Mouse (Mus musculus) CH12.LX (cell line): ENCODE measurements at regions not wholly inside any gene's neighbourhood (a gene's known extent, or its start where the extent isn't known, plus 50 kb on each side); places are given as distances from the start of the nearest gene placed in this dataset.

Experiments used
- CTCF ChIP-seq, 2 experiments: IDR thresholded peaks in 1 of 2; conservative IDR thresholded peaks in 1 of 2; 2 replicates each; pipeline ENCODE4 v1.5.1; 2011 to 2012; ENCODE audit warnings: low read depth in 2 of 2, low read length in 2 of 2, improper control_type of control experiment in 1 of 2, inconsistent platforms in 1 of 2, mild to moderate bottlenecking in 1 of 2, moderate library complexity in 1 of 2
- RCOR1 ChIP-seq: conservative IDR thresholded peaks from 2 replicates; pipeline ENCODE4 v1.6.1; 2012; ENCODE audit warnings: low read depth, mild to moderate bottlenecking, inconsistent platforms, low read length, improper control_type of control experiment
- UBTF ChIP-seq: IDR thresholded peaks from 2 replicates; pipeline ENCODE4 v1.6.1; 2012; ENCODE audit warnings: low read depth, mild to moderate bottlenecking, inconsistent platforms, low read length, improper control_type of control experiment, moderate library complexity

- TF ChIP-seq UBTF (no peak), CTCF (conservative IDR thresholded peaks at IDR 0.05 in 1 of 2, IDR thresholded peaks at IDR 0.05 in 1 of 2; ENCODE audit: low read depth in 2 of 2, low read length in 2 of 2) (no peak), RCOR1 (no peak)
Observed at GRCm38 (mm10) chr6:19018166-19018769, 152.2 kb downstream of the Ankrd7 start.
